Mouse (Mus musculus) hindbrain, embryonic 13.5 days (tissue): ENCODE data around the gene Smarcb1. TPM values are rescaled to one million over a fixed set of nuclear protein-coding genes. Genes with fewer than 3 reads are reported as not detected.

ENCODE experiments used
- ATAC-seq: fragments of 200-750 bp; cut with Nextera tagmentation; 2 replicates; pipeline ENCODE4 v1.8.0; 2017; ENCODE audit warnings: moderate TSS enrichment; ENCODE audit not compliant: low FRiP score
- H3K27ac ChIP-seq: fragments of 300-500 bp; sonication (generic); 2 replicates; pipeline ENCODE4 v1.5.1; 2015; ENCODE audit warnings: inconsistent platforms, mild to moderate bottlenecking, moderate library complexity
- H3K27me3 ChIP-seq: fragments of 300-500 bp; sonication (generic); 2 replicates; pipeline ENCODE4 v1.6.1; 2015; ENCODE audit warnings: mild to moderate bottlenecking, inconsistent platforms
- H3K36me3 ChIP-seq: fragments of 300-500 bp; sonication (generic); 2 replicates; pipeline ENCODE4 v1.6.1; 2015; ENCODE audit warnings: mild to moderate bottlenecking, inconsistent platforms
- H3K4me1 ChIP-seq: fragments of 300-500 bp; sonication (generic); replicated peaks from 2 replicates; pipeline ENCODE4 v1.6.1; 2015; ENCODE audit warnings: inconsistent platforms
- H3K4me2 ChIP-seq: fragments of 300-500 bp; sonication (generic); 2 replicates; pipeline ENCODE4 v1.6.1; 2015; ENCODE audit warnings: inconsistent platforms, mild to moderate bottlenecking, moderate library complexity
- H3K4me3 ChIP-seq: fragments of 300-500 bp; sonication (generic); 2 replicates; pipeline ENCODE4 v1.5.1; 2015; ENCODE audit warnings: mild to moderate bottlenecking, inconsistent platforms
- H3K9ac ChIP-seq: fragments of 300-500 bp; sonication (generic); 2 replicates; pipeline ENCODE4 v1.6.1; 2015; ENCODE audit warnings: mild to moderate bottlenecking, inconsistent platforms
- H3K9me3 ChIP-seq: fragments of 300-500 bp; sonication (generic); 2 replicates; pipeline ENCODE4 v1.6.1; 2016; ENCODE audit warnings: inconsistent platforms
- WGBS: fragments of 180-500 bp; shearing (Covaris S2); methylation state at CpG from one replicate; pipeline ENCODE4 v1.1.7; 2015; 5-methylcytosine and 5-hydroxymethylcytosine counted together
- polyA plus RNA-seq: library from polyadenylated mRNA; unstranded; fragments of >200 nt; fragmentation: Nextera tagmentation; extraction: Ambion mirVana; gene quantifications from 2 replicates; pipeline ENCODE4 v1.2.1, GENCODE M21; 2015

The Smarcb1 gene
- polyA plus RNA-seq, 1 experiment from 2014 or later = 302 TPM

- H3K36me3 ChIP-seq = no peaks in the 10 kb centered on the region
- H3K9ac ChIP-seq = no peak overlapping the region
- H3K4me1 ChIP-seq = peaks cover 31% of the 10 kb centered on the region
- ATAC-seq = no peak
- no peaks in the 10 kb centered on the region for H3K9me3 ChIP-seq
- no peak overlapping the region for H3K4me3 ChIP-seq
- peaks cover 26% of the 10 kb centered on the region for H3K27me3 ChIP-seq
- no peak overlapping the region for H3K27ac ChIP-seq
- 60% methylated on average over 9 of the region's 9 CpGs for WGBS
- H3K4me2 ChIP-seq = no peak overlapping the region
Observed at GRCm38 (mm10) chr10:75941042-75941824, 19.8 kb upstream of the Smarcb1 start.

DNA sequence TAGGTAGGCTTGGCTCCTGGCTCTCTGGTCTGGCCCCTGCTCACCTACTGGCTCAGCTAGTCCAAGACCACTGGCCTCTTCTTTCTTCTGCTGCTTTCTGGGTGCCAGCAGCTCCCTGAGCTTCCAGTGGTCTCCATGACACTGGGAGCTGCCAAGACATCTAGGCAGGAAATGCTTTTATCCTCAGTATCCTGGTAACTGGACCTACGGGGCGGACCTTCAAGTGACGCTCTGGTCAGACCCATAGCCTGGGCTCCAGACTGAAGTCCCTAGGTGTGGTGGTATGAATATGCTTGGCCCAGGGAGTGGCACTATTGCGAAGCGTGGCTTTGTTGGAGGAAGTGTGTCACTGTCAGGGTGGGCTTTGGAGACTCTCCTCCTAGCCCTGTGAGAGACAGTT lies 19.1 kb upstream of the Smarcb1 start, which contains the start of gene Gm867:
Gm867 (minus strand) TSS at position 153 of the 400 bp plus-strand sequence.
- 0 out of 2 replicates have a peak within 1 kb of the TSS, but pooled peaks have one; percentile 0 for H3K27ac ChIP-seq

DNA sequence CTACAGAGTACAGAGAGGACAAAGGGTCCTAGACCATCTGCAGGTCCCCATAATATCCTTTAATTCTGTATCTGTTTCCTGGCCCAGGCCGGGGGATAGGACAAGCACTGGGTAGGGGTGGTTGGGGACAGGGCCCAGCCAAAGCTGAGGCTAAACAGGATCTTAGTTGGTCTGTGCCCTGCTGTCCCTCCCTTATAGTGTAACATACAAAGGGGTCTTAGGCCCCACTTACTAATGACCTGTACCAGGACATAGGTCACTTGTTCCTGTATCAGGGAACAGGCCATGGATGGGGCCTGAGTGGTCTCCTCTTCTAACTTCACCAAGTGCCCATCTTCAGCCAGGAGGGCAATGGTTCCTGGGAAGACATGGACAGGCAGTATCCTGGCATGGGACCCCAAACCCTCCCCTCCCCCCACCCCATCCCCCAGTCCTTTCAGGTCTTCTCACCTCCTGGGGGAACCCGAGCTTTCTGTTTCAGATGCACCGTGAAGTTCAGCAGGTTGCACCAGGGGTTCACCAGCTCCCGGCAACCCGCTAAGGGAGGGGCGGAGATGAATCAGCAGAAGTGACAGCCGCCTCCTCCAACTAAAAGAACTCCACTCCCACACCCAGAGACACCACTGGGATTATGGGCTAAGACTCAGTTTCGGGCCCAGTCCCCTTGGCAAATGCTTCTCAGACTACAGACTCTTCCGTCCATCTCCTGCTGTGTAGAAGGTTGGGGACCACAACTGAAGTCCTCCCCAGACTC lies 18.2 kb upstream of the Smarcb1 start:
- Histone ChIP-seq H3K4me1 (peaks cover 45% of the 10 kb centered on the region), H3K27ac (no peak overlapping the region), H3K9ac (no peak overlapping the region), H3K4me3 (no peak overlapping the region), H3K4me2 (no peak overlapping the region), H3K9me3 (no peaks in the 10 kb centered on the region), H3K36me3 (no peaks in the 10 kb centered on the region), H3K27me3 (peaks cover 41% of the 10 kb centered on the region)
- WGBS = 40% methylated on average over 9 of the region's 9 CpGs
- no peak for ATAC-seq

More for the DNA sequence above, 19.1 kb upstream of the Smarcb1 start, which contains the start of gene Gm867:
- Histone ChIP-seq H3K36me3 (no peaks in the 10 kb centered on the region), H3K9me3 (no peaks in the 10 kb centered on the region), H3K9ac (no peak within 1 kb of the TSS; the same call in 1 of the 2 replicates), H3K4me2 (no peak within 1 kb of the TSS), H3K4me3 (no peak within 1 kb of the TSS), H3K4me1 (peaks cover 38% of the 10 kb centered on the region), H3K27me3 (peaks cover 33% of the 10 kb centered on the region)
- ATAC-seq = no peak
- 76% methylated on average over 5 of the region's 5 CpGs for WGBS

- 52% methylated on average over 9 of the region's 10 CpGs for WGBS
- no peak overlapping the region for H3K27ac ChIP-seq
- no peak for ATAC-seq
- H3K4me2 ChIP-seq = no peak overlapping the region
- no peaks in the 10 kb centered on the region for H3K9me3 ChIP-seq
- peaks cover 33% of the 10 kb centered on the region for H3K4me1 ChIP-seq
- peaks cover 45% of the 10 kb centered on the region for H3K27me3 ChIP-seq
- H3K36me3 ChIP-seq = no peaks in the 10 kb centered on the region
- H3K9ac ChIP-seq = no peak overlapping the region
- H3K4me3 ChIP-seq = no peak overlapping the region
Observed at GRCm38 (mm10) chr10:75937851-75938643, 16.6 kb upstream of the Smarcb1 start.

GRCm38 (mm10) chr10:75936909-75937667 lies 15.7 kb upstream of the Smarcb1 start:
- no peaks in the 10 kb centered on the region for H3K36me3 ChIP-seq
- no peak overlapping the region for H3K4me3 ChIP-seq
- no peak overlapping the region for H3K27ac ChIP-seq
- ATAC-seq = no peak
- H3K9ac ChIP-seq = no peak overlapping the region
- H3K4me2 ChIP-seq = peak overlapping the region; percentile 90; the same call in 1 of the 2 replicates
- H3K4me1 ChIP-seq = peaks cover 42% of the 10 kb centered on the region
- no peaks in the 10 kb centered on the region for H3K9me3 ChIP-seq
- peaks cover 51% of the 10 kb centered on the region for H3K27me3 ChIP-seq
- 31% methylated on average over 18 of the region's 18 CpGs for WGBS

GRCm38 (mm10) chr10:75935680-75936541 lies 14.5 kb upstream of the Smarcb1 start, which contains the start of gene Mmp11:
Mmp11 (minus strand) TSS chr10:75936496.
- peak within 1 kb of the TSS; percentile 71; the same call in 1 of the 2 replicates for H3K27ac ChIP-seq
- peaks cover 61% of the 10 kb centered on the region for H3K27me3 ChIP-seq
- peaks cover 51% of the 10 kb centered on the region for H3K4me1 ChIP-seq
- ATAC-seq = peak; percentile 71
- 2% methylated on average over 51 of the region's 51 CpGs for WGBS
- H3K9me3 ChIP-seq = no peaks in the 10 kb centered on the region
- H3K36me3 ChIP-seq = no peaks in the 10 kb centered on the region
- H3K4me3 ChIP-seq = peak within 1 kb of the TSS; percentile 57
- peak within 1 kb of the TSS; percentile 75 for H3K9ac ChIP-seq
- peak within 1 kb of the TSS; percentile 90 for H3K4me2 ChIP-seq

- Histone ChIP-seq H3K9me3 (no peaks in the 10 kb centered on the region), H3K9ac (no peak overlapping the region), H3K4me2 (peak overlapping the region; percentile 90), H3K36me3 (no peaks in the 10 kb centered on the region), H3K27me3 (peaks cover 69% of the 10 kb centered on the region), H3K27ac (no peak overlapping the region), H3K4me3 (peak overlapping the region; percentile 57), H3K4me1 (peaks cover 54% of the 10 kb centered on the region)
- no peak for ATAC-seq
- 53% methylated on average over 1 of the region's 1 CpGs for WGBS
Observed at GRCm38 (mm10) chr10:75934991-75935390, 13.6 kb upstream of the Smarcb1 start.

DNA sequence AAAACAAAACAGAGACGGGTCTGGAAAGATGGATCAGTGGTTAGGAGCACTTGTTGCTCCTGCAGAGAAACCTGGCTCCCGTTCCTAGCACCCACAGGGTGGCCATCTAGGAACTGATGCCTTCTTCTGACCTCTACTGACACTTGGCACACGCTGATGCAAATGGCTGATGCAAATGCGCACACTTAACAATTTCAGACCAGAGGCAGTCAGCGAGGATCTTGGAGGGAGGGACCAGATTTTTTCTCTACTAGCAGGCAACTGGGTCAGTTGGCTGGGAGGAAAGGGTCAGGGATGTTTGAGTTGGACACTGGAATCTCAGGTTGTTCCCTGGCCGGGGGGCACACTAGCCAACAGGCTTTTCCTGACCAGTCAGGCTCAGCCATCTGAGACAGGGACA lies 11.5 kb upstream of the Smarcb1 start, which contains the start of gene Chchd10:
Chchd10 (plus strand) TSS at position 240 of the 400 bp plus-strand sequence.
- H3K9ac ChIP-seq = peak within 1 kb of the TSS; percentile 87
- ATAC-seq = no peak
- peaks cover 56% of the 10 kb centered on the region for H3K4me1 ChIP-seq
- H3K36me3 ChIP-seq = peaks cover 3% of the 10 kb centered on the region; the same call in 1 of the 2 replicates
- H3K4me2 ChIP-seq = peak within 1 kb of the TSS; percentile 93
- H3K27me3 ChIP-seq = peaks cover 66% of the 10 kb centered on the region
- H3K9me3 ChIP-seq = no peaks in the 10 kb centered on the region
- peak within 1 kb of the TSS; percentile 51 for H3K4me3 ChIP-seq
- peak within 1 kb of the TSS; percentile 40; the same call in 1 of the 2 replicates for H3K27ac ChIP-seq
- WGBS = 21% methylated on average over 6 of the region's 6 CpGs

GRCm38 (mm10) chr10:75932081-75932678 lies 10.8 kb upstream of the Smarcb1 start:
- peak overlapping the region; percentile 93 for H3K4me2 ChIP-seq
- 1% methylated on average over 22 of the region's 44 CpGs for WGBS
- no peaks in the 10 kb centered on the region for H3K9me3 ChIP-seq
- H3K4me3 ChIP-seq = peak overlapping the region; percentile 51
- peak overlapping the region; percentile 87 for H3K9ac ChIP-seq
- peaks cover 48% of the 10 kb centered on the region for H3K4me1 ChIP-seq
- H3K27ac ChIP-seq = peak overlapping the region; percentile 40; the same call in 1 of the 2 replicates
- peak; percentile 37 for ATAC-seq
- H3K27me3 ChIP-seq = peaks cover 59% of the 10 kb centered on the region
- H3K36me3 ChIP-seq = peaks cover 9% of the 10 kb centered on the region; the same call in 1 of the 2 replicates

GRCm38 (mm10) chr10:75931311-75931710 lies 9.9 kb upstream of the Smarcb1 start:
- 24% methylated on average over 7 of the region's 7 CpGs for WGBS
- H3K27me3 ChIP-seq = peaks cover 50% of the 10 kb centered on the region
- H3K9ac ChIP-seq = peak overlapping the region; percentile 87
- peaks cover 16% of the 10 kb centered on the region for H3K36me3 ChIP-seq
- H3K9me3 ChIP-seq = no peaks in the 10 kb centered on the region
- no peak overlapping the region for H3K27ac ChIP-seq
- peaks cover 46% of the 10 kb centered on the region for H3K4me1 ChIP-seq
- peak overlapping the region; percentile 93 for H3K4me2 ChIP-seq
- peak overlapping the region; percentile 51 for H3K4me3 ChIP-seq
- no peak for ATAC-seq
